Mouse (Mus musculus) hindbrain, embryonic 13.5 days (tissue): ENCODE data around the gene Gng5. TPM values are rescaled to one million over a fixed set of nuclear protein-coding genes. Genes with fewer than 3 reads are reported as not detected.

Source experiments
- ATAC-seq: fragments of 200-750 bp; cut with Nextera tagmentation; 2 replicates; pipeline ENCODE4 v1.8.0; 2017; ENCODE audit warnings: moderate TSS enrichment; ENCODE audit not compliant: low FRiP score
- H3K27ac ChIP-seq: fragments of 300-500 bp; sonication (generic); 2 replicates; pipeline ENCODE4 v1.5.1; 2015; ENCODE audit warnings: inconsistent platforms, mild to moderate bottlenecking, moderate library complexity
- H3K27me3 ChIP-seq: fragments of 300-500 bp; sonication (generic); 2 replicates; pipeline ENCODE4 v1.6.1; 2015; ENCODE audit warnings: mild to moderate bottlenecking, inconsistent platforms
- H3K36me3 ChIP-seq: fragments of 300-500 bp; sonication (generic); 2 replicates; pipeline ENCODE4 v1.6.1; 2015; ENCODE audit warnings: mild to moderate bottlenecking, inconsistent platforms
- H3K4me1 ChIP-seq: fragments of 300-500 bp; sonication (generic); replicated peaks from 2 replicates; pipeline ENCODE4 v1.6.1; 2015; ENCODE audit warnings: inconsistent platforms
- H3K4me2 ChIP-seq: fragments of 300-500 bp; sonication (generic); 2 replicates; pipeline ENCODE4 v1.6.1; 2015; ENCODE audit warnings: inconsistent platforms, mild to moderate bottlenecking, moderate library complexity
- H3K4me3 ChIP-seq: fragments of 300-500 bp; sonication (generic); 2 replicates; pipeline ENCODE4 v1.5.1; 2015; ENCODE audit warnings: mild to moderate bottlenecking, inconsistent platforms
- H3K9ac ChIP-seq: fragments of 300-500 bp; sonication (generic); 2 replicates; pipeline ENCODE4 v1.6.1; 2015; ENCODE audit warnings: mild to moderate bottlenecking, inconsistent platforms
- H3K9me3 ChIP-seq: fragments of 300-500 bp; sonication (generic); 2 replicates; pipeline ENCODE4 v1.6.1; 2016; ENCODE audit warnings: inconsistent platforms
- WGBS: fragments of 180-500 bp; shearing (Covaris S2); methylation state at CpG from one replicate; pipeline ENCODE4 v1.1.7; 2015; 5-methylcytosine and 5-hydroxymethylcytosine counted together
- polyA plus RNA-seq: library from polyadenylated mRNA; unstranded; fragments of >200 nt; fragmentation: Nextera tagmentation; extraction: Ambion mirVana; gene quantifications from 2 replicates; pipeline ENCODE4 v1.2.1, GENCODE M21; 2015

The Gng5 gene
- polyA plus RNA-seq, 1 experiment from 2014 or later: 565 TPM

DNA sequence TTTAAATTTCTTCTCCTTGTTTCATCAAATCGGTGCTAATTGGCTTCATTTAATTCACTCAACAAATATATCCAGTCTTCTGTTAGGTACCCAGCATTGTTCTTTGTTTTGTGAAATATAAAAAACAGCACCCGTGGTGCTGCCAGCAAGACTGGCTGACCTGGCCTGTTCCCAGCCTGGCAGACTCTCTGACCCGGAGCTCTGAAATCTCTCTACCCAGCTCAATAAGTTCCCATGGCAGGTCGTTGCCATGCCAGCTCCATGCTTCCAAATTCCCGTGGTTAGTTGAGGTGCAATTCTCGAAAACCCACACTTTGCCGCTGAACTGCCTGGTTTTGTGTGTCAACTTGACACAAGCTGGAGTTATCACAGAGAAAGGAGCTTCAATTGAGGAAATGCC lies 55.2 kb downstream of the Gng5 start:
- H3K27me3 ChIP-seq: no peaks in the 10 kb centered on the region
- no peak overlapping the region for H3K4me3 ChIP-seq
- H3K4me2 ChIP-seq: no peak overlapping the region
- no peak overlapping the region for H3K9ac ChIP-seq
- no peaks in the 10 kb centered on the region for H3K9me3 ChIP-seq
- no peak overlapping the region for H3K27ac ChIP-seq
- H3K4me1 ChIP-seq: no peaks in the 10 kb centered on the region
- H3K36me3 ChIP-seq: no peaks in the 10 kb centered on the region
- ATAC-seq: no peak
- 88% methylated on average over 7 of the region's 7 CpGs for WGBS

Other genes with a start within 250 kb of the Gng5 start
- 13.3 and 14.4 TPM in 2 replicates for gene Ssx2ip, start 95.2 kb upstream of the Gng5 start, polyA plus RNA-seq
- 4.6 and 5.1 TPM in 2 replicates for gene Ctbs, start 50.0 kb upstream of the Gng5 start, polyA plus RNA-seq
- gene Spata1, start 54 bp upstream of the Gng5 start, polyA plus RNA-seq: 6.4 and 7.5 TPM in 2 replicates
- 48.9 and 49.6 TPM in 2 replicates for gene Rpf1, start 21.6 kb downstream of the Gng5 start, polyA plus RNA-seq
- not detected in 2 replicates for gene Uox, start 70.6 kb downstream of the Gng5 start, polyA plus RNA-seq
- not detected in 2 replicates for gene Dnase2b, start 115.8 kb downstream of the Gng5 start, polyA plus RNA-seq
- not detected in 2 replicates for gene 4930503B20Rik, start 151.5 kb downstream of the Gng5 start, polyA plus RNA-seq
- gene Samd13, start 185.8 kb downstream of the Gng5 start, polyA plus RNA-seq: 0.23 and 0.44 TPM in 2 replicates